Mouse (Mus musculus) heart, adult 2 months (tissue): ENCODE results near the gene Dlg3. TPM values are rescaled to one million over a fixed set of nuclear protein-coding genes. Genes with fewer than 3 reads are reported as not detected.

ENCODE experiments used
- DNase-seq, 2 experiments: peaks; one replicate each; pipeline ENCODE4 v3.0.0; 2021
- H3K27ac ChIP-seq: fragments of 200-600 bp; 2 replicates; pipeline ENCODE4 v1.8.1; 2022
- H3K27me3 ChIP-seq: fragments of 200-500 bp; 2 replicates; pipeline ENCODE4 v1.6.1; 2012; ENCODE audit warnings: mild to moderate bottlenecking, low read length, inconsistent platforms, mixed read lengths; ENCODE audit not compliant: control insufficient read depth, insufficient read depth
- H3K36me3 ChIP-seq: fragments of 200-500 bp; 2 replicates; pipeline ENCODE4 v1.6.1; 2012; ENCODE audit warnings: low read length, inconsistent platforms; ENCODE audit not compliant: control insufficient read depth, insufficient read depth
- H3K4me1 ChIP-seq: fragments of 200-500 bp; 2 replicates; pipeline ENCODE4 v1.6.1; 2011; ENCODE audit warnings: low read length; ENCODE audit not compliant: control insufficient read depth, insufficient read depth
- H3K4me3 ChIP-seq: fragments of 200-600 bp; 2 replicates; pipeline ENCODE4 v1.8.1; 2022
- H3K79me2 ChIP-seq: fragments of 200-500 bp; replicated peaks from 2 replicates; pipeline ENCODE4 v1.6.1; 2012; ENCODE audit warnings: mild to moderate bottlenecking, inconsistent platforms, low read length, moderate library complexity, mixed read lengths; ENCODE audit not compliant: control insufficient read depth, insufficient read depth
- H3K9ac ChIP-seq: fragments of 200-500 bp; 2 replicates; pipeline ENCODE4 v1.6.1; 2012; ENCODE audit warnings: low read depth, mild to moderate bottlenecking, control low read depth, inconsistent platforms, low read length, mixed read lengths
- CTCF ChIP-seq: fragments of 200-600 bp; IDR thresholded peaks from 2 replicates; pipeline ENCODE4 v1.8.1; 2022; ENCODE audit warnings: antibody characterized with exemption, mild to moderate bottlenecking, moderate library complexity
- EP300 ChIP-seq: fragments of 200-500 bp; IDR thresholded peaks from 2 replicates; pipeline ENCODE4 v1.6.1; 2011; ENCODE audit warnings: low read depth, low read length, control low read depth; ENCODE audit not compliant: insufficient read depth
- POLR2A ChIP-seq: fragments of 200-500 bp; IDR thresholded peaks from 2 replicates; pipeline ENCODE4 v1.6.1; 2011; ENCODE audit warnings: mild to moderate bottlenecking, low read depth, low read length, control low read depth; ENCODE audit not compliant: insufficient read depth
- WGBS: fragments of 180-500 bp; shearing (Covaris S2); methylation state at CpG from one replicate; pipeline ENCODE4 v1.1.7; 2018; 5-methylcytosine and 5-hydroxymethylcytosine counted together
- intact Hi-C: fragments of 180-260 bp; cut with DNase I; formaldehyde crosslinking; loops from one replicate; pipeline ENCODE4 v1.15.1; 2025
- long read RNA-seq: library from polyadenylated mRNA; stranded (forward); transcript quantifications from one replicate; pipeline ENCODE4 v2.0.0, GENCODE M21; 2021
- polyA plus RNA-seq: library from polyadenylated mRNA; depleted of rRNA; stranded (reverse); fragments of >200 nt; gene quantifications from 2 replicates; pipeline ENCODE4 v1.2.3, GENCODE M21; 2012; rRNA removed
- total RNA-seq, 2 experiments: library from RNA; stranded (reverse); gene quantifications; 2 replicates each; pipeline ENCODE4 v1.2.3; 2021

The Dlg3 gene
- total RNA-seq (1 to 10 TPM; 2.6 to 2.7 TPM), polyA plus RNA-seq (3.0 and 5.8 TPM in 2 replicates)
- long read RNA-seq, partial matches to known transcripts = 0 of 3 reads
- long read RNA-seq, other reads (novel, unspliced or antisense) = 1 of 3 reads

- TF ChIP-seq EP300 (no peak), POLR2A (no peak), CTCF (peak; percentile 52)
- H3K27me3 ChIP-seq = no peaks in the 10 kb centered on the region
- H3K9ac ChIP-seq = peak within 1 kb of the TSS; percentile 38; the same call in 1 of the 2 replicates
- H3K79me2 ChIP-seq = no peaks in the 10 kb centered on the region
- H3K4me1 ChIP-seq = peaks cover 1% of the 10 kb centered on the region; the same call in 1 of the 2 replicates
- DNase-seq = peak; percentile 18 to 27
- no peaks in the 10 kb centered on the region for H3K36me3 ChIP-seq
- peak within 1 kb of the TSS; percentile 23 for H3K4me3 ChIP-seq
- intact Hi-C loops = no loop called here
- WGBS = 19% methylated on average over 26 of the region's 26 CpGs
- H3K27ac ChIP-seq = no peak within 1 kb of the TSS
These were observed at the start of gene Dlg3 for GRCm38 (mm10) chrX:100767181-100767884. Gene Dlg3, plus strand, starts transcription at chrX:100767722.

DNA sequence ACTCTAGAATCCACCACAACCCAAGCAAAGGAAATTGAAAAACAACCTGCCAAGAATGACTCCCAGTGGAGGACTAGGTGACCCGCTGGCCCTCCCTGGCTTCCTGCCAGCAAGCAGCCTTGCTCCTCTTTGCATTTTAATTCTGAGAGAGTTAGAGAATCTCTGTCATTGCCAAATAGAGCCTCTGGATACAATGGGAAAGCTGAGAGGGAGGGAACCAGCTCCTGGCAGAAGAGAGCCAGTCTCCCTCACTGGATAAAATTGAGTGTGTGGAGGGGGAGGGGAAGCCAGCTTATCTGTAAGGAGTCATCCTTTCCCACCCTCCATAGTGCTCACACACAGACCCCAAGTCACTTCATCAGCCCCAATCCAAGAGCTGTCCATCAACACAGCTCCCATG lies 38.6 kb upstream of the Dlg3 start:
- TF ChIP-seq EP300 (no peak), POLR2A (no peak), CTCF (no peak)

GRCm38 (mm10) chrX:100729665-100730188 lies 37.8 kb upstream of the Dlg3 start, which contains the start of gene Gdpd2:
Gene Gdpd2, plus strand, starts transcription at chrX:100729873.
- no peak within 1 kb of the TSS for H3K9ac ChIP-seq
- H3K27me3 ChIP-seq = no peaks in the 10 kb centered on the region
- WGBS = 11% methylated on average over 8 of the region's 8 CpGs
- TF ChIP-seq CTCF (peak; percentile 56), POLR2A (no peak), EP300 (no peak)
- H3K4me1 ChIP-seq = peaks cover 1% of the 10 kb centered on the region
- DNase-seq = peak in 1 of 2 experiments; percentile 13
- intact Hi-C loops = no loop called here
- no peak within 1 kb of the TSS for H3K4me3 ChIP-seq
- H3K27ac ChIP-seq = no peak within 1 kb of the TSS
- no peaks in the 10 kb centered on the region for H3K36me3 ChIP-seq
- no peaks in the 10 kb centered on the region for H3K79me2 ChIP-seq

More for the DNA sequence above, 38.6 kb upstream of the Dlg3 start:
- Histone ChIP-seq H3K36me3 (no peaks in the 10 kb centered on the region), H3K79me2 (no peaks in the 10 kb centered on the region), H3K4me1 (peaks cover 1% of the 10 kb centered on the region), H3K27ac (no peak overlapping the region), H3K4me3 (no peak overlapping the region), H3K9ac (no peak overlapping the region), H3K27me3 (no peaks in the 10 kb centered on the region)
- 32% methylated on average over 1 of the region's 1 CpGs for WGBS
- peak; percentile 44 to 49 for DNase-seq
- intact Hi-C loops = no loop called here

DNA sequence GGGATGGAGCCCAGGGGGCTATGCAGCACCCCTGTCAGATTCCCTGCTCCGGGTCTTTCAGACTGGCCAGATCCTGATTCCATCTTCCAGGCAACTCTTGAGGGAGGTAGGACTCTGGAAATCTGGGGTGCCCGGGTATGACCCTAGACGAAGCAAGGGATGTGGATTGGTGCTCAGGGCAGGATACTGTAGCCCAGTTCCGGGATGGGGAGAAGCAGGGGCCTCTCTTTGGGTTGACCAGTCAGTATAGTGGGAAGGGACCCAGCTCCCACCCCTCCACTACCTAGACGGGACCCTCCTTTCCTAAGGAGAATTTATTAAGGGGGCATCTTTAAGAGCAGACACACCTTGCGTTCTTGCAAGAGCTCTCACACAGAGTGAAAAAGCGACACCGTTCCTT lies 37.3 kb upstream of the Dlg3 start:
- TF ChIP-seq POLR2A (no peak), EP300 (no peak), CTCF (no peak)
- Histone ChIP-seq H3K27me3 (no peaks in the 10 kb centered on the region), H3K9ac (no peak overlapping the region), H3K4me1 (peaks cover 1% of the 10 kb centered on the region), H3K79me2 (no peaks in the 10 kb centered on the region), H3K36me3 (no peaks in the 10 kb centered on the region), H3K27ac (no peak overlapping the region), H3K4me3 (no peak overlapping the region)
- 45% methylated on average over 8 of the region's 8 CpGs for WGBS
- intact Hi-C loops = no loop called here
- DNase-seq = no peak

GRCm38 (mm10) chrX:100734359-100734758 lies 33.2 kb upstream of the Dlg3 start:
- Histone ChIP-seq H3K27me3 (no peaks in the 10 kb centered on the region), H3K9ac (no peak overlapping the region), H3K36me3 (no peaks in the 10 kb centered on the region), H3K4me1 (peaks cover 3% of the 10 kb centered on the region), H3K27ac (no peak overlapping the region), H3K4me3 (no peak overlapping the region), H3K79me2 (no peaks in the 10 kb centered on the region)
- no peak for TF ChIP-seq EP300
- no peak for TF ChIP-seq CTCF
- no peak for TF ChIP-seq POLR2A
- WGBS = 71% methylated on average over 7 of the region's 7 CpGs
- intact Hi-C loops = no loop called here
- no peak for DNase-seq

GRCm38 (mm10) chrX:100738918-100739317 lies 28.6 kb upstream of the Dlg3 start:
- 0 out of 2 replicates have a peak overlapping the region, but pooled peaks have one; percentile 30 for H3K9ac ChIP-seq
- intact Hi-C loops = loop anchor here (1.0 kb wide), 1 partner anchor 118 kb away; no protein-coding TSS in a partner anchor
- peak; percentile 60 to 70 for DNase-seq
- no peak overlapping the region for H3K27ac ChIP-seq
- peaks cover 1% of the 10 kb centered on the region; the same call in 1 of the 2 replicates for H3K4me1 ChIP-seq
- no peaks in the 10 kb centered on the region for H3K36me3 ChIP-seq
- no peaks in the 10 kb centered on the region for H3K79me2 ChIP-seq
- peak overlapping the region; percentile 34; the same call in 1 of the 2 replicates for H3K4me3 ChIP-seq
- WGBS = 23% methylated on average over 14 of the region's 14 CpGs
- no peaks in the 10 kb centered on the region for H3K27me3 ChIP-seq
- TF ChIP-seq CTCF = peak; percentile 75
- TF ChIP-seq EP300 = 0 out of 2 replicates have a peak, but pooled peaks have one; percentile 30
- no peak for TF ChIP-seq POLR2A
